Mouse (Mus musculus) erythroblast, embryonic 14.5 days (primary cell): ENCODE measurements around the gene Igsf8. TPM values are rescaled to one million over a fixed set of nuclear protein-coding genes. Genes with fewer than 3 reads are reported as not detected.

Experiments used
- H3K27me3 ChIP-seq: 2 replicates; pipeline ENCODE4 v1.6.1; 2012; ENCODE audit warnings: inconsistent platforms; ENCODE audit not compliant: control insufficient read depth
- H3K36me3 ChIP-seq: 2 replicates; pipeline ENCODE4 v1.6.1; 2012; ENCODE audit warnings: mild to moderate bottlenecking, inconsistent platforms; ENCODE audit not compliant: control insufficient read depth
- H3K4me1 ChIP-seq: 2 replicates; pipeline ENCODE4 v1.6.1; 2012; ENCODE audit warnings: inconsistent platforms; ENCODE audit not compliant: control insufficient read depth
- H3K4me3 ChIP-seq: replicated peaks from 2 replicates; pipeline ENCODE3; 2012; ENCODE audit warnings: moderate library complexity, mild to moderate bottlenecking, inconsistent platforms
- H3K9me3 ChIP-seq: 2 replicates; pipeline ENCODE4 v1.6.1; 2012; ENCODE audit warnings: low read length, inconsistent platforms, mixed read lengths; ENCODE audit not compliant: control insufficient read depth
- GATA1 ChIP-seq: IDR thresholded peaks from 2 replicates; pipeline ENCODE4 v1.6.1; 2012; ENCODE audit warnings: low read length, inconsistent platforms, mixed read lengths
- TAL1 ChIP-seq: IDR thresholded peaks from 3 replicates; pipeline ENCODE4 v1.6.1; 2012; ENCODE audit warnings: low read length, inconsistent platforms, mixed read lengths
- polyA plus RNA-seq: library from polyadenylated mRNA; stranded (reverse); fragments of >175 nt; gene quantifications from 2 replicates; pipeline ENCODE4 v1.2.3, GENCODE M21; 2012

Igsf8 gene
- polyA plus RNA-seq, 1 experiment, result 2.7 TPM

DNA sequence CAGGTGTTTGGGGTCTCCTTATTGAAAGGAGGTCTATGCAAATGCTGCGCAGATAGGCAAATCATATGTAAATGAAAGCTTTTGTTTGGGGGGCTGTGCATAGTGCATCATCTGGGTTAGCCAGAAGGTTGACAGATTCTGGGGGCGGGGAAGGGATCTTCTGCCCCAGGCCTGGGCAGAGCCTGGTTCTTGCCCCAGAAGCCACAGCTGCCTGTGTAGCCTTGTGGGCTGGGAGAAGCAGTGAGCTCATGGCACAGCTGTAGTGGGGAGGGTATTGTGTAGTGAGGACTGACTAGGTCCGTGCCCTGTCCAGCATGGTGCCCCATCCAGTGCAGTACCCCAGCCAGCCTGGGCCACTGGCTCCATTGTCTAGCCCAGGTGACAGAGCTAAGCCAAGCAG lies 53.5 kb downstream of the Igsf8 start:
- Histone ChIP-seq H3K27me3 (no peaks in the 10 kb centered on the region), H3K9me3 (no peaks in the 10 kb centered on the region), H3K36me3 (peaks cover 29% of the 10 kb centered on the region), H3K4me3 (no peak overlapping the region), H3K4me1 (peaks cover 44% of the 10 kb centered on the region)
- TF ChIP-seq TAL1 (no peak), GATA1 (no peak)

DNA sequence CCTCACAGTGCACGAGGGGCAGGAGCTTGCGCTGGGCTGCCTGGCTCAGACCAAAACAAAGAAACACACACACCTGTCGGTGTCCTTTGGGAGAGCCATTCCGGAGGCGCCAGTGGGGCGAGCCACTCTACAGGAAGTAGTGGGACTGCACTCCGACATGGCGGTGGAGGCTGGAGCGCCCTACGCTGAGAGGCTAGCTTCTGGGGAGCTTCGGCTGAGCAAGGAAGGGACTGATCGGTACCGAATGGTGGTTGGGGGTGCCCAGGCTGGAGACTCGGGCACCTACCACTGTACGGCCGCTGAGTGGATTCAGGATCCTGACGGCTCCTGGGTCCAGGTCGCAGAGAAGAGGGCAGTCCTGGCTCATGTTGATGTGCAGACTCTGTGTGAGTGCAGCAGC lies 56.0 kb downstream of the Igsf8 start:
- Histone ChIP-seq H3K36me3 (peaks cover 34% of the 10 kb centered on the region), H3K27me3 (no peaks in the 10 kb centered on the region), H3K4me3 (no peak overlapping the region), H3K4me1 (peaks cover 20% of the 10 kb centered on the region), H3K9me3 (no peaks in the 10 kb centered on the region)
- TF ChIP-seq GATA1 (no peak), TAL1 (no peak)

DNA sequence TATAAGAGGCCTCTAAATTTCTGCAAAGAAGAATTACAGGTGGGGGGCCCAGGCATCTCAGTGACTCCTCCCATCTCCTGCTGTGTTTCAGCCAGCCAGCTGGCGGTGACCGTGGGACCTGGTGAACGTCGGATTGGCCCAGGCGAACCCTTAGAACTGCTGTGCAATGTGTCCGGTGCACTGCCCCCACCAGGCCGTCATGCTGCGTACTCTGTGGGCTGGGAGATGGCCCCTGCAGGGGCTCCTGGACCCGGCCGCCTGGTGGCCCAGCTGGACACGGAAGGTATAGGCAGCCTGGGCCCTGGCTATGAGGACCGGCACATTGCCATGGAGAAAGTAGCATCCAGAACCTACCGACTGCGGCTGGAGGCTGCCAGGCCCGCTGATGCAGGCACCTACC lies 56.5 kb downstream of the Igsf8 start:
- Histone ChIP-seq H3K27me3 (no peaks in the 10 kb centered on the region), H3K36me3 (peaks cover 34% of the 10 kb centered on the region), H3K4me3 (no peak overlapping the region), H3K4me1 (peaks cover 15% of the 10 kb centered on the region), H3K9me3 (no peaks in the 10 kb centered on the region)
- TF ChIP-seq GATA1 (no peak), TAL1 (no peak)

DNA sequence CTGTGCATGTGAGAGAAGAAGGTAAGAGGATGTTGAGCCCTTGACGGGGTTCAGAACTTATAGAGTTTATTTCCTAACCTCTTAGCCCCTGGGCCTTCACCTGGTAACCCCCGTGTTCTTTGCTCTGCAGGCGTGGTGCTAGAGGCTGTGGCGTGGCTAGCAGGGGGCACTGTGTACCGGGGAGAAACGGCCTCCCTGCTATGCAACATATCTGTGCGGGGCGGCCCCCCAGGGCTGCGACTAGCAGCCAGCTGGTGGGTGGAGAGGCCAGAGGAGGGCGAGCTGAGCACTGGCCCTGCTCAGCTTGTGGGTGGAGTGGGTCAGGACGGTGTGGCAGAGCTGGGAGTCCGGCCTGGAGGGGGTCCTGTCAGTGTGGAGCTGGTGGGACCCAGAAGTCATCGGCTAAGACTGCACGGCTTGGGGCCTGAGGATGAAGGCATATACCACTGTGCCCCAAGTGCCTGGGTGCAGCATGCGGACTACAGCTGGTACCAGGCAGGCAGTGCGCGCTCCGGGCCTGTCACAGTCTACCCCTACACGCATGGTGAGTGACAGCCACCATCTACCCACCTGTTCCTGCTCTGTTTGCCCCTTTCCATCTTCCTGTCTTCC lies 57.1 kb downstream of the Igsf8 start:
- H3K27me3 ChIP-seq, result no peaks in the 10 kb centered on the region
- no peak overlapping the region for H3K4me3 ChIP-seq
- peaks cover 11% of the 10 kb centered on the region for H3K4me1 ChIP-seq
- TF ChIP-seq GATA1 (no peak), TAL1 (no peak)
- no peaks in the 10 kb centered on the region for H3K9me3 ChIP-seq
- peaks cover 34% of the 10 kb centered on the region for H3K36me3 ChIP-seq

DNA sequence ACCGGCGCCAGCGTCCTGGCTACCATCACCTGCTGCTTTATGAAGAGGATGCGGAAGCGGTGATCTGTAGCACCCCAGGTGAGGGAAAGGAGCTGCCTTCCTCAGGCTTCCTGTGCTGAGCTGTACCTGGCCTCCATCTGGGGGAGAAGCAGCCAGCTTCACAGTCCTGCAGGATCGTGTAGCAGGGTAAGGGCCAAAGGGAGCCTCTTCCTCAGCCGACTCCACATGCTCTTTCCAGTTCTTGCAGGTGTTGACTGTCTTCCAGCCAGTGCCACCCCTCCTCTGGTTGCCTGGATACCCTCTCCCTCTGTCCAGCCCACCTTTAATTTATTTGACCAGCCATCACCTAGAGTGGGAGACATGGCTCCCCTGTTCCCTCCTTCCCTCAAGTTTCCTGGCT lies 57.9 kb downstream of the Igsf8 start:
- no peaks in the 10 kb centered on the region for H3K9me3 ChIP-seq
- H3K4me3 ChIP-seq, result no peak overlapping the region
- peaks cover 34% of the 10 kb centered on the region for H3K36me3 ChIP-seq
- no peaks in the 10 kb centered on the region for H3K27me3 ChIP-seq
- TF ChIP-seq GATA1 (no peak), TAL1 (no peak)
- H3K4me1 ChIP-seq, result peaks cover 9% of the 10 kb centered on the region; the same call in 1 of the 2 replicates

DNA sequence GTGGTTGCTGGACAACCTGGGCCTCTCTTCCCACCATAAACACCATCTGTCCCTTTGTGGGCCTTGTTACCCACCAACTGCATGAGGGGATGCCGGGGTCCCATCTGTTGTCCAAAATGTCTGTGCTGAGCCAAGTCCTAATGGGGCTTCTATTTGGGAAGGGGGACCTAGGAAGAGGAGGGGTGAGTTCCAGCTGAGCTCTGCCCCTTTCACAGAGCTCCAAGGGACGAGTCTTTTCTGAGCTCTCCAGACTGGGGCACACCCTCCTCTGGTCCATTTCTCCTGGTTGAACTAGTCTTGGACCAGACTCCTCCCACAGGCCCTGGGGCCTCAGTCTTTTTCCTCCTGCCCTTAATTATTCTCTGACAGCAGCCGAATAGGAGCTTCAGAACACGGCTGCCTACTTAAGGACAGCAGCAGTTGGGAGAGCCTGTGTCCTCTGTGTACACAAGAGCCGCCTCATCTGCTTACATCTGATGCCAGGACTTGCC lies 58.5 kb downstream of the Igsf8 start:
- H3K36me3 ChIP-seq, result peaks cover 34% of the 10 kb centered on the region
- H3K4me3 ChIP-seq, result no peak overlapping the region
- TF ChIP-seq TAL1 (no peak), GATA1 (no peak)
- H3K27me3 ChIP-seq, result peaks cover 3% of the 10 kb centered on the region
- H3K4me1 ChIP-seq, result peaks cover 12% of the 10 kb centered on the region
- no peaks in the 10 kb centered on the region for H3K9me3 ChIP-seq

DNA sequence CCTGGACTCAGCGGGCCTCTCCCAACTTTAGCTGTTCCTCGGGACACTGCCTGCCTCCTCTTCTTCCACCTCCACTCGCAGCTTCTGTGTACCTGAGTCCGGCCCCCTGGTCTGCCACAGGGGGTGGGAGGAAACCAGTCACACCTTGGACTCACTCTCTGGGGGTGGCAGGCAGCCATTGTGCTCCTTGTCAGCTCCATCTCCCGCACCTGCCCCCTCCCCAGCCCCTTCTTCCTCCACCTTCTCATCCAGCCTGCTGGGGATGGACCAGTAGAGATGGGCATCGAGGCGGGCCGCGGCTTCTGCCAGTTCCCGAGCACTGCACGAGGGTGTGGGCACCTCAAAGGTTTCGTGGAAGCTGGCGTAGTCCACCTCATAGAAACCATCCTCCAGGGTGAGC lies 61.3 kb downstream of the Igsf8 start:
- H3K36me3 ChIP-seq, result peaks cover 22% of the 10 kb centered on the region
- H3K4me1 ChIP-seq, result peaks cover 19% of the 10 kb centered on the region
- H3K4me3 ChIP-seq, result no peak overlapping the region
- peaks cover 29% of the 10 kb centered on the region for H3K27me3 ChIP-seq
- H3K9me3 ChIP-seq, result peaks cover 7% of the 10 kb centered on the region
- no peak for TF ChIP-seq TAL1
- TF ChIP-seq GATA1, result no peak

DNA sequence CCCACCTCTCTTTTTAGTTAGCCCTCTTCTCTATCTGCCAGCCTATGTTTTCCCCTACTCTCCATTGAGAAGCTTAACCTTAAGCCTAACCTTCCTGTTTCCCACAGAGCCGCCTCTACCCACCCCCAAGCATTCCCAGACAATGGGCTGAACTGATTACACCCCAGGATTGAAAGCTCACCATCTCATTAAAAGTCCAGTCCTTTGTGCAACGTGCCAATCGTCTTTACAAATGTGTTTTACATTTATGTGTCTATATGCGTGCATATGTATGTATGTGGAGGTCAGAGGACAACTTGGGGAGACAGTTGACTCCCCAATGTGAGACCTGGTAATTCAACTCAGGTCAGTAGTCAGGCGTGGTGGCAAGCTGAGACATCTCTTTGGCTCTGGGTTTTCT lies 61.9 kb downstream of the Igsf8 start:
- Histone ChIP-seq H3K4me3 (no peak overlapping the region), H3K36me3 (peaks cover 16% of the 10 kb centered on the region), H3K27me3 (peaks cover 35% of the 10 kb centered on the region), H3K4me1 (peaks cover 19% of the 10 kb centered on the region), H3K9me3 (peaks cover 7% of the 10 kb centered on the region)
- TF ChIP-seq TAL1 (no peak), GATA1 (no peak)

DNA sequence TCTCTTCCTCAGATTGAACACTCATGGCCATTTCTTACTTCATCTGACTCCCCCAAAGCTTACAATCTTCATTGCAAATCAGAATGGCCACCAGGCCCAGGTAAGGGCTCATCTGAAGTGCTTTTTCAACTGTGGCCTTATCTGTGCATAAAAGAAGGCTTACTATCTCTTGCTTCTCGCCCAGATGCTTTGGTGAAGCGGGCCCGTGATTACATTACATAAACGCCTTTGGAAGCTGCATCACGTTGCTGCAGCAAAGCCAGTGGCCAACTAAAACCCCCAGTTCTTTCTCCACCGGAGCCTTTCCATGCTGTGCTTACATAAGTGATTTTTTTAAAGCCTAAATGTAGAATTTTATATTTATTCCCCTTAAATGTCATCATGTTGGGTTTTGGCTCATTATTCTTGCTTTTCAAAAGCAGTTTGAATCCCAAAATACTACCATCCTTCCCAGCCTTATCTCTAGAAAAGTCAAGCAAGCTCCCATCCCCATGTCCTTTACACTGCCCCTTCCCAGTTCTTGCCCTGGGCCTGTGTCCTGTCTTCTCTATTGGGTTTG lies 62.4 kb downstream of the Igsf8 start:
- TF ChIP-seq TAL1 (no peak), GATA1 (no peak)
- Histone ChIP-seq H3K9me3 (peaks cover 7% of the 10 kb centered on the region), H3K4me1 (peaks cover 19% of the 10 kb centered on the region), H3K4me3 (no peak overlapping the region), H3K27me3 (peaks cover 41% of the 10 kb centered on the region), H3K36me3 (peaks cover 10% of the 10 kb centered on the region)
